Comparison of ENCODE assay signal across 18 mouse cellular contexts in genomic region chr1:189864301-189864700, GRCm38 (mm10). TPM values are rescaled to one million over a fixed set of nuclear protein-coding genes. Genes with fewer than 3 reads are reported as not detected.
DNase-seq lines count a peak whose midpoint lies in the region; ATAC-seq and TF ChIP-seq lines count a peak whose summit lies in the region.
"Had no signal": no experiment of that assay in that cellular context is flagged by ENCODE, and none has a peak within 500 bp of the region (broad histone marks: within the 10 kb centered on the region; RNA-seq: fewer than 3 reads in every experiment).

No protein-coding gene starts in this region.

- 0 out of 2 replicates have a peak overlapping the region, but pooled peaks have one; percentile 31 for H3K27ac ChIP-seq in forebrain, embryonic 12.5 days
- H3K27ac ChIP-seq in forebrain, embryonic 13.5 days = no peak overlapping the region; the same call in 1 of the 2 replicates
- H3K27ac ChIP-seq in intestine, postnatal 0 days (ENCODE audit: low read depth, low read length) = no peak overlapping the region
- no peak overlapping the region for H3K27ac ChIP-seq in intestine, embryonic 16.5 days (ENCODE audit: low read length)
- peak overlapping the region; percentile 4; the same call in 1 of the 2 replicates for H3K27ac ChIP-seq in neural tube, embryonic 13.5 days (replicated peaks)
- no peak overlapping the region for H3K27ac ChIP-seq in neural tube, embryonic 15.5 days (replicated peaks)
- H3K27ac ChIP-seq: kidney, embryonic 15.5 days; layer of hippocampus, adult 2 months; limb, embryonic 10.5 days; liver, embryonic 15.5 days; macrophage had no signal

- WGBS in forebrain, embryonic 12.5 days = 70% methylated on average over 9 of the region's 9 CpGs
- 73% methylated on average over 9 of the region's 9 CpGs for WGBS in forebrain, embryonic 13.5 days
- WGBS in intestine, postnatal 0 days = 77% methylated on average over 9 of the region's 9 CpGs
- 79% methylated on average over 9 of the region's 9 CpGs for WGBS in intestine, embryonic 16.5 days
- 72% methylated on average over 9 of the region's 9 CpGs for WGBS in neural tube, embryonic 13.5 days
- WGBS in neural tube, embryonic 15.5 days = 70% methylated on average over 9 of the region's 9 CpGs

- H3K9me3 ChIP-seq in forebrain, embryonic 12.5 days = no peaks in the 10 kb centered on the region
- no peaks in the 10 kb centered on the region for H3K9me3 ChIP-seq in forebrain, embryonic 13.5 days (replicated peaks)
- no peaks in the 10 kb centered on the region for H3K9me3 ChIP-seq in intestine, postnatal 0 days (ENCODE audit: control insufficient read depth)
- no peaks in the 10 kb centered on the region for H3K9me3 ChIP-seq in intestine, embryonic 16.5 days (ENCODE audit: control insufficient read depth, low read length)
- H3K9me3 ChIP-seq in neural tube, embryonic 13.5 days = no peaks in the 10 kb centered on the region
- H3K9me3 ChIP-seq in neural tube, embryonic 15.5 days (replicated peaks) = no peaks in the 10 kb centered on the region
- H3K9me3 ChIP-seq: kidney, embryonic 15.5 days; limb, embryonic 10.5 days; liver, embryonic 15.5 days had no signal

- no peaks in the 10 kb centered on the region for H3K36me3 ChIP-seq in forebrain, embryonic 12.5 days (replicated peaks)
- H3K36me3 ChIP-seq in forebrain, embryonic 13.5 days (ENCODE audit: poor library complexity, severe bottlenecking) = no peaks in the 10 kb centered on the region
- peaks cover 5% of the 10 kb centered on the region for H3K36me3 ChIP-seq in intestine, postnatal 0 days (ENCODE audit: control insufficient read depth, insufficient read depth)
- H3K36me3 ChIP-seq in intestine, embryonic 16.5 days (ENCODE audit: control insufficient read depth, insufficient read depth, low read length) = peaks cover 4% of the 10 kb centered on the region; the same call in 1 of the 2 replicates
- no peaks in the 10 kb centered on the region for H3K36me3 ChIP-seq in neural tube, embryonic 13.5 days
- H3K36me3 ChIP-seq in neural tube, embryonic 15.5 days = no peaks in the 10 kb centered on the region
- H3K36me3 ChIP-seq: G1E; liver, embryonic 15.5 days had no signal

- no peak overlapping the region for H3K4me3 ChIP-seq in forebrain, embryonic 12.5 days (replicated peaks)
- no peak overlapping the region for H3K4me3 ChIP-seq in forebrain, embryonic 13.5 days
- no peak overlapping the region for H3K4me3 ChIP-seq in intestine, postnatal 0 days (ENCODE audit: low read depth, low read length)
- no peak overlapping the region for H3K4me3 ChIP-seq in intestine, embryonic 16.5 days (ENCODE audit: low read length)
- H3K4me3 ChIP-seq in neural tube, embryonic 13.5 days = no peak overlapping the region
- H3K4me3 ChIP-seq in neural tube, embryonic 15.5 days (replicated peaks) = no peak overlapping the region
- H3K4me3 ChIP-seq: erythroblast, embryonic 14.5 days; kidney, embryonic 15.5 days; layer of hippocampus, adult 2 months; limb, embryonic 10.5 days; liver, embryonic 15.5 days had no signal

- DNase-seq in NIH3T3 (ENCODE audit: low read depth) = peak; percentile 61
- no peak for DNase-seq in layer of hippocampus, adult 18-20 months (ENCODE audit: low spot score in 2 of 2)
- DNase-seq: adrenal gland, postnatal 10 days; cerebellum, adult 9-11 months; right cerebral cortex, adult 18-20 months had no signal

- TF ChIP-seq CTCF in intestine, postnatal 0 days (IDR thresholded peaks at IDR 0.05; ENCODE audit: low read depth) = peak; percentile 47

- H3K9ac ChIP-seq in forebrain, embryonic 12.5 days = no peak overlapping the region
- H3K9ac ChIP-seq in forebrain, embryonic 13.5 days = no peak overlapping the region
- no peak overlapping the region for H3K9ac ChIP-seq in intestine, postnatal 0 days (ENCODE audit: low read depth, low read length)
- H3K9ac ChIP-seq in intestine, embryonic 16.5 days (ENCODE audit: low read depth, low read length) = no peak overlapping the region
- no peak overlapping the region for H3K9ac ChIP-seq in neural tube, embryonic 13.5 days
- no peak overlapping the region for H3K9ac ChIP-seq in neural tube, embryonic 15.5 days (replicated peaks)
- H3K9ac ChIP-seq: kidney, embryonic 15.5 days; liver, embryonic 15.5 days had no signal

- peaks cover 11% of the 10 kb centered on the region for H3K4me1 ChIP-seq in forebrain, embryonic 12.5 days
- H3K4me1 ChIP-seq in forebrain, embryonic 13.5 days = peaks cover 28% of the 10 kb centered on the region
- H3K4me1 ChIP-seq in intestine, postnatal 0 days (replicated peaks; ENCODE audit: control insufficient read depth, insufficient read depth, low read length) = peaks cover 2% of the 10 kb centered on the region; the same call in 1 of the 2 replicates
- peaks cover 16% of the 10 kb centered on the region for H3K4me1 ChIP-seq in intestine, embryonic 16.5 days (ENCODE audit: control insufficient read depth, insufficient read depth, low read length)
- peaks cover 29% of the 10 kb centered on the region for H3K4me1 ChIP-seq in neural tube, embryonic 13.5 days (replicated peaks)
- H3K4me1 ChIP-seq in neural tube, embryonic 15.5 days = peaks cover 14% of the 10 kb centered on the region; the same call in 1 of the 2 replicates

- no peak overlapping the region for H3K4me2 ChIP-seq in forebrain, embryonic 12.5 days
- H3K4me2 ChIP-seq in forebrain, embryonic 13.5 days = no peak overlapping the region
- no peak overlapping the region for H3K4me2 ChIP-seq in intestine, postnatal 0 days (replicated peaks; ENCODE audit: low read depth)
- no peak overlapping the region for H3K4me2 ChIP-seq in intestine, embryonic 16.5 days (ENCODE audit: low read depth, low read length)
- no peak overlapping the region for H3K4me2 ChIP-seq in neural tube, embryonic 13.5 days
- no peak overlapping the region for H3K4me2 ChIP-seq in neural tube, embryonic 15.5 days
- H3K4me2 ChIP-seq: kidney, embryonic 15.5 days; liver, embryonic 15.5 days had no signal

- no peaks in the 10 kb centered on the region for H3K27me3 ChIP-seq in forebrain, embryonic 12.5 days
- no peaks in the 10 kb centered on the region for H3K27me3 ChIP-seq in forebrain, embryonic 13.5 days
- no peaks in the 10 kb centered on the region for H3K27me3 ChIP-seq in intestine, postnatal 0 days (replicated peaks; ENCODE audit: control insufficient read depth, insufficient read depth, low read length)
- H3K27me3 ChIP-seq in intestine, embryonic 16.5 days (replicated peaks; ENCODE audit: control insufficient read depth, insufficient read depth, low read length) = no peaks in the 10 kb centered on the region
- no peaks in the 10 kb centered on the region for H3K27me3 ChIP-seq in neural tube, embryonic 13.5 days
- no peaks in the 10 kb centered on the region for H3K27me3 ChIP-seq in neural tube, embryonic 15.5 days (replicated peaks)
- H3K27me3 ChIP-seq: kidney, embryonic 15.5 days; liver, embryonic 15.5 days had no signal

- no peak for ATAC-seq in forebrain, embryonic 12.5 days (ENCODE audit: low FRiP score)
- ATAC-seq in forebrain, embryonic 13.5 days = no peak
- ATAC-seq in intestine, postnatal 0 days = no peak
- ATAC-seq in intestine, embryonic 16.5 days = no peak
- ATAC-seq in neural tube, embryonic 13.5 days (ENCODE audit: low read depth) = no peak
- no peak for ATAC-seq in neural tube, embryonic 15.5 days (ENCODE audit: low FRiP score)

RNA-seq across cellular contexts. Expression of gene Smyd2, which starts 57.9 kb away (rescaled TPM):
- 38.0 and 42.7 TPM in 2 replicates for polyA plus RNA-seq in forebrain, embryonic 12.5 days (2016; fragmentation: Nextera tagmentation; extraction: Ambion mirVana)
- 41.9 and 44.9 TPM in 2 replicates for polyA plus RNA-seq in forebrain, embryonic 13.5 days (2015; fragmentation: Nextera tagmentation; extraction: Ambion mirVana)
- polyA plus RNA-seq in intestine, postnatal 0 days (2015; fragmentation: Nextera tagmentation; extraction: Ambion mirVana) = 47.1 and 48.1 TPM in 2 replicates
- polyA plus RNA-seq in intestine, embryonic 16.5 days (2015; fragmentation: Nextera tagmentation; extraction: Ambion mirVana) = 97.4 and 106 TPM in 2 replicates
- polyA plus RNA-seq in neural tube, embryonic 13.5 days (2015; fragmentation: Nextera tagmentation; extraction: Ambion mirVana) = 58.6 and 73.1 TPM in 2 replicates
- polyA plus RNA-seq in neural tube, embryonic 15.5 days (2015; fragmentation: Nextera tagmentation; extraction: Ambion mirVana) = 92.6 and 94.7 TPM in 2 replicates
- total RNA-seq in layer of hippocampus, adult 18-20 months (2021) = 10 to 100 TPM; 74.3 to 80.3 TPM
- total RNA-seq: G1E had no signal
- polyA plus RNA-seq: G1E had no signal

Comparison
In these comparisons a context has a peak if more than half of its experiments do, and no peak if none do; other contexts are left out.
1. H3K27ac ChIP-seq: peak in forebrain, embryonic 12.5 days (single experiment) and neural tube, embryonic 13.5 days (single experiment); none in forebrain, embryonic 13.5 days (single experiment), intestine, postnatal 0 days (single experiment), intestine, embryonic 16.5 days (single experiment) and neural tube, embryonic 15.5 days (single experiment).